Mouse (Mus musculus): ENCODE measurements around the gene Gm20458.

The Gm20458 gene

GRCm38 (mm10) chr2:164460745-164461551 lies at the start of gene Gm20458:
Gene Gm20458, plus strand, starts transcription at chr2:164460967.
- DNase-seq (ENCODE audit: low read depth, low spot score): peak; percentile 100

- no peak for DNase-seq (ENCODE audit: low read depth, low spot score)
Observed at GRCm38 (mm10) chr2:164414167-164414566, 46.6 kb upstream of the Gm20458 start.

DNA sequence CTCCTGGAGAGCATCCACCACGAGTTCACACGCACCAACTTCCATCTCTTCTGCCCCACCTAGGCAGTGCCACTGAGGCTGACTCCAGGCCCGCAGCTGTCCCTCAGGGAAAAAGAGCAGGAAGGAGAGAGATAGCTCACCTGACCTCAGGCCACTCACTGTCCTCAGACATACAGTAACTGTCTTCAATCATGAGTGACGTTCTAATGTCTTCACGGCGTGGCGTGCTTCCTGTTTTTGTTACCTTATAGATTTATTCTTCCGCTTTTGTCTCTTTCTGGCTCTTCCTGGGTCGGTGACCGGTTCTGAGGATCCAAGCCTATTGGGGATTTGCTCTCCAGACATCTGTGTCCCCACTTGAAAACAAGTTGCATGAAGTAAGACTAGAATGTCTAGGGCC lies 46.2 kb upstream of the Gm20458 start:
- DNase-seq (ENCODE audit: low read depth, low spot score): no peak

- DNase-seq (ENCODE audit: low read depth, low spot score): peak; percentile 83
Observed at GRCm38 (mm10) chr2:164417198-164417597, 43.6 kb upstream of the Gm20458 start.

DNA sequence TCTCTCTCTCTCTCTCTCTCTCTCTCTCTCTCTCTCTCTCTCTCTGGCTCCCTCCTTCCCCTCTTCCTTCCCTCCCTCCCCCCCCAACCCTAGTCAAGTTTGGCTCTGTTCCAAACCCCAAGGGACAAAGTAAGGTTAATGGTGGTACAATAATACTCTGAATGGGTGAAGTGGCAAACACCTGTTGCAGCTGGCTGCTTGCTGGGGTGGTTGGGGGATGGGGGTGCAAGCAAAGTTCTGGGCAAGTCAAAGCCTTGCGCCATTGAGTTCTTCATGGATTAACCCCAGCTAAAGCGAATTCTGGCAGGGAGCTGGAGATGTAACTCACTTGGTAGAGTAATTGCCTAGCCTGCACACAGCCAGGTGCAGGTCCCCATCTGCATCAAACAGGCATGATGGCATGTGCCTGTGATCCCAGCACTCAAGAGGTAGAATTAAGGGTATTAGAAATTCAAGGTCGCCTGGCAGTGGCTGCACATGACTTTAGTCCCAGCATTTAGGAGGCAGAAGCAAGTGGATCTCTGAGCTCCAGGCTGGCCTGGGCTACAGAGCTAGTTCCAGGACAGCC lies 42.4 kb upstream of the Gm20458 start:
- DNase-seq (ENCODE audit: low read depth, low spot score): no peak

DNA sequence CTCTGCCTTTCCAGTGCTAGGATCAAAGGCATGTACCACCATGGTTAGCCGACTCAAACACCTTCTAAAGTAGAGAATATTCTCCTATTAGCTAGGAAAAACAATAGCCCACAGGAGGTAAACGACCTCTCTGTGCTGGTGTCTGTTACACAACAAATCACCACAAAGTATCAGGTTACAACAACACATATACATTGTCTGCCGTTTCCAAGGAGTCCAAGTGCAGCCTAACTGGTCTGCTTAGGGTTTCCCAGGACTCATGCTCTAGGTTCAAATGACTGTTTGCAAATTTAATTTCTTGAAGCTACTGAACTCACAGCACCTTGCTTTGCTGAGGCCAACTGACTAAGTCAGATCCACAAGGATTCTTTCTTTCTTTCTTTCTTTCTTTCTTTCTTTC lies 41.3 kb upstream of the Gm20458 start:
- peak; percentile 55 for DNase-seq (ENCODE audit: low read depth, low spot score)

DNA sequence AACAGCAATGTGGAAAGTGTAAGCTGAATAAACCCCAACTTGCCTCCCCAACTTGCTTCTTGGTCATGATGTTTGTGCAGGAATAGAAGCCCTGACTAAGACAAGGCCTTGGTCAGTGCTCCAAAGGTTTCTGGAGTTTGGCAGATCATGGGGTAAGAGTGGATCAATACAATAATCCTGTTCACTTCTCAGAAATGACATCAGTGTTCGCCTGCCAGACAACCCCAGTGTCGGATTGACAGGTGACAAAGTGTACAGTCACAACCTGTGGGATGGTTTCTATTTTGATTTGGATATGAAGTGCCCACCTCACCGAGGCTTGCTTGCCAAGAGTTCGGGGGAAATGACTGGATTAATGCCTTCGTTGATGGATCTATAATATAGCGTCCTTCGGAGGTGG lies 39.5 kb upstream of the Gm20458 start:
- DNase-seq (ENCODE audit: low read depth, low spot score): no peak

GRCm38 (mm10) chr2:164421979-164422378 lies 38.8 kb upstream of the Gm20458 start:
- no peak for DNase-seq (ENCODE audit: low read depth, low spot score)

DNA sequence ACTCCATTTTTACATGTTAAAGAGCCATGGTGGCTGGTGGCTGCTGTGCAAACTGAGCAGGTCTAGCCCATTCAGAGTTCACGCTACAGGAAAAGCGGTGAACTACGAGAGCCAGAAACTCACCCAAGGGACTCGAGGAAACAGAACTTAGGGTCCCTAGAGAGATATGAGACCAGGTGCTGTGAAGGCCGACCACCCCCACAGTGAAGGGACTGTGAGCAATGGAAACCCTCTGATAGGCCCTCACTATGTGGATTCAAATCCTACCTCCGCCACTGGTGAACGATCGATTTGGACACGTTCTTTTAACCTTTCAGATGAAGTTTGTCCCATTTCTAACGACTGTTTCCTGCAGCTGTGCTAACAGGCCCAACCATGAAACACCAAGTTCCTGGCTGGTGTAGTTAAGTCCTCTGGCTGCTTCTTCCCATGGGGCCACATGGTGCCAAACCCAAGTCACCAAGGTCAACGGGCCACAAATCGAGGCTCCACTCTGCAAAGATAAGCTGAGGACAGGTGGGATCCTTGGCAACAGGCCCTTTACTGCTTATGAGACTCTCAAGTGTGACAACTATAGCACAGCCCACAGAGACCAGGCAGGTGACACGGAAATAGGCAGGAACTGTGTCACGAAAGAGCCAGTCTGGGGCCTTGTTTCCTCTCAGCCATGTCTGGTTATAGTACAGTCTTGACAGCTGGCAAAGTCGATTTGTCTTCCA lies 37.9 kb upstream of the Gm20458 start:
- no peak for DNase-seq (ENCODE audit: low read depth, low spot score)

DNA sequence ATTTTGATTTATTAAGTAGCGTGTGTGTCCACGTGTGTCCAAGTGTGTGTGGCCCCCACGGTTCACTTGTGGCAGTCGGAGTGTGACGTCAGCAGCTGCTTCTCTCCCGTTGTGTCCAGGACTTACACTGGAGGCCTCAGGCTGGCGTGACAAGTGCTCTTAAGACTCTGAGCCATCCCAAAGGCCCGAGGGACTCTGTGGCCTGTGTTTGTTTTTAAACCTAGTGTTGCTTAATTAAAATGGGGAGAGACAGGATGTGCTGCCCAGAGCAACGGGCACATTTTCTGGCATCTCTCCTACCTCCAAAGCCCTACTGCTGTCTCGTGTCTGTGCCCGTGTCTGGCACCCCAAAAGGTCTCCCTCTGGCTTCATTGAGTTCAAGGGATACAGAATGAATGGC lies 37.3 kb upstream of the Gm20458 start:
- DNase-seq (ENCODE audit: low read depth, low spot score): no peak

DNA sequence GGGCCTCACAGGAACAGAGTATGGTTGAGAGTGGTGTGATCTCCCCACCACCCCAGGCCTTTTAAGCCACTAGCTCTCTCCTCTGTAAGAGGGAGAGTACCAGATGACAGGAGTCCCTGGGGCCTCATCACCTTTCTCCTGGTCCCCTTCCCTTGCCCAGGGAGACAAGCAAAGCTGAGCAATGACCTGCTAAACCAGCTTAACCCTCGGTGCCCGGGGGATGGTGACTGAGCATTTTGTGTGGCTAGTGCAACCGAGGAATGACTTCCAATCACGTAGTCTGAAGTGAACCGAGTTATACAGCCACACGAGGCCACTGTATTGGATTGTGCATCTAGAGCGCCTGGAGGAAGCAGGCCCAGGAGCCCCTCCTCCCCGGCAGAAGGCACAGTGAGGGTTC lies 36.4 kb upstream of the Gm20458 start:
- DNase-seq (ENCODE audit: low read depth, low spot score): no peak

DNA sequence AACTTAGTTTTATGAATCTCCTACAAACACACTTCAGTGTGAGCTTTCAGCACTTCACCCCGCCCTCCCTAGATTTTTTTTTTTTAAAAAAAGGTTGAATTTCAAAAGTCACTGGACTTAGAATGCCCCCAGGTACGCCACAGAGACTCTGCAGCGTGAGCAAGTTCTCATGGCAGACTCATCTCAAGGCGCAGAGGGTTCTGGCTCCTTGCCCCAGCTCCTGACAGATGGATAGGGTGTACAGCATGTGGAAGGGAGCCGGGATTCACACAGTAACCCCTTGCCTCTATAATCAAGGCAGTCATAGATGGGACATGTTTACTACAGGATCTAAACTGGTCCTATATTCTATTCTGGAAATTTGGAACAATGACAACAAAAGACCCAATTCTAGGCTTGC lies 35.4 kb upstream of the Gm20458 start:
- no peak for DNase-seq (ENCODE audit: low read depth, low spot score)

GRCm38 (mm10) chr2:164426121-164426520 lies 34.6 kb upstream of the Gm20458 start:
- no peak for DNase-seq (ENCODE audit: low read depth, low spot score)

DNA sequence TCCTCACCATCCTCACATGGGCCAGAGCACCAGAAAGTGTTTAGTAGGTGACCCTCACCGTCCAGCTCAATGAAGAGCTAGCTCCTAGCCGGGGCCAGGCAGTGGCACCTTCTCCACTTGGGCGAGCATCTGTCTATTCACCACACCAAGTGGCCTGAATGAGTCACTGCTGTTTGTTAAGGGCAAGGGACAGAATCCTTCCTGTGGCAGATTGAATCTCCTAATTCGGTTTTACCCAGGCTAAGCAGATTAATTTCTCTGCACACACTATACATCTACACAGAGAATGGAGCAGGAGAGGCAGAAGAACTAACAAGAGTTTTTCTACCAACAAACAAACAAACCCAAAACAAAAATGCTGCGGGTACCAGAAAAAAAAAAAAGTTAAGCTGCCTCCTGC lies 33.8 kb upstream of the Gm20458 start:
- DNase-seq (ENCODE audit: low read depth, low spot score): no peak

GRCm38 (mm10) chr2:164428451-164428850 lies 32.3 kb upstream of the Gm20458 start:
- DNase-seq (ENCODE audit: low read depth, low spot score): no peak

DNA sequence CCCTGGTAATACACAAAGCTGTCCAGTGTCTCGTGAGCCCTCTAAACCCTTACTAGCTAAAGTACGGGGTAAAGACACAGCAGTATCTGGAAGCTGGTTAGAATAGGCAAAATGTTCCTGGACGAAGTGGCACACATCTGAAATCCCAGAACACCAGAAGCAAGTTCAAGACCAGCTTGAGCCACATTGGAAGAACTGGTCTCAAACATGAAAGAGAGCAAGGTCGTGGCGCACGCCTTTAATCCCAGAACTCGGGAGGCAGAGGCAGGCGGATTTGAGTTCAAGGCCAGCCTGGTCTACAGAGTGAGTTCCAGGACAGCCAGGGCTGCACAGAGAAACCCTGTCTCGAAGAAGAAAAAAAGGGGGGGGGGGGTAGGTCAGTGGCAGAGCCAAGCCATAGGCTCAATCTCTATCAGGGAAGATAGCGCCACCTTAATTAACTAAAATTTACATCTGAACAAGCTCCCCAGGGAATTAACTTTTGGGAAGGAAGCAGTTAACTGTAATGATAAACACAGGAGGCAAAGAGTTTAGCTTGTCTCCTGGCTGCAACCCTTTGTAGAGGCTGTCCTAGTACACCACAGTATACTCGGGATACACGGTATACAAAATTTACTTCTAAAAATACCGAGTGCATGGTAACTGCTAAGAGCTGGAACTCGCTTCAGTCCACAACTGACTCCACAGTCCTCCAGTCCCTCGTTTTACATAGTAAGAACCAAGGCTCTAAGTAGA lies 30.7 kb upstream of the Gm20458 start:
- no peak for DNase-seq (ENCODE audit: low read depth, low spot score)

DNA sequence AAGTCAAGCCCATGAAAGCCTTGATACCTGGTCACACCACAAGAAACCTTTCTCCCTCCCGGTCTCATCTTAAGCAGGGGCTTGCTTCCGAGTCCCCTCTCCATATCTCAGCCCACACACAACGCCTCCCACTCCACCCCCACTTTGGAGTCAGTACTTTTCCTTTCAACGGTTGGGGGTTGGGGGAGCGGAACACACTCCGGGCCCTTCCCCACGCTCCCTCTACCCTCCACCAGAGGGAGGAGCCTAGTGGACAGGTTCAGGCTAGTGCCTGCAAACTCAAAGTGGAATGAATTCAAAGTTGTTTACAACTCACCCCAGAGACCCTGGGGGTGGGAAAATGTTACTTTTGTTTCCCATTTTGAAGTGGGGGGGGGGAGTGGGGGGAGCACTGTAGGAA lies 30.1 kb upstream of the Gm20458 start:
- no peak for DNase-seq (ENCODE audit: low read depth, low spot score)

DNA sequence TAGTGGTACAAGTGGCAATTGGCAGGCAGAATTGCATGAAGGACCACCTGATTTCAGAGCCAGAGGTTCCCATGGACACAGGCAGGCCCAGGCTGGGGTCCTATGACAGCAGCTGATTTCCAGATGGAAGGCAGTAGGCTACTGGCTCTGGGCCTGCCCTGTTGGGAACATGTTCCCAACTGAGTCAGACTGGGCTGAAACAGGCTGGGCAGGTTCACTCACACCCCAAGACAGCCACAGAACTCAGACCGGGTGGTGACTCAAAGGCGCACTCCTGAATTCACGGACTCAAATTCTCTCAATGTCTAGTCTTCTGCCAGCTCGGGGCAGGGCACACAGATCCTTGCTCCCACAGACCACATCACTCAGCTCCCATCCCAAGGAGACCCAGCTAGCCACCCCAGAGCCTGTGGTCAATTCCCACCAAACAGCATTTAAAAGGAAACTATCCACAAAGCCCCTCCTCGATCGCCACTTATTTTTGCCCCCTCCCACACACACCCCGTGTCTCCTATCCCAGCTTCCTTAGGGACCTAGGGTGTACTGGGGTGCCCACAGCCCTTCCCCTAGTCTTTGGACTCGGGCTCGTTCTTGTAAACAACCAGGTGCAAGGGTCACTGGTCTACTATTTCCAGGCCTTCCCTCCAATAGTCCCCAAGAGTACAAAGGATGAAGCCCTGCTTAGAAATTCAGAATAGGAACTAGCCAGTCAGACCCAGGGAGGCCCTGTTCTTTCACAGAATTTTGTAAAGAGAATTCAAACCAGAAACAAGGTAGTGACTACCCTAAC lies 28.9 kb upstream of the Gm20458 start:
- peak; percentile 90 for DNase-seq (ENCODE audit: low read depth, low spot score)

GRCm38 (mm10) chr2:164432541-164433191 lies 28.1 kb upstream of the Gm20458 start:
- peak; percentile 99 for DNase-seq (ENCODE audit: low read depth, low spot score)

- DNase-seq (ENCODE audit: low read depth, low spot score): no peak
Observed at GRCm38 (mm10) chr2:164433278-164433895, 27.4 kb upstream of the Gm20458 start.
